Mouse (Mus musculus) heart, postnatal 4 days (tissue): Measurements from ENCODE around the gene Tbc1d10b. TPM values are rescaled to one million over a fixed set of nuclear protein-coding genes. Genes with fewer than 3 reads are reported as not detected.

Experiments
- DNase-seq: peaks from one replicate; pipeline ENCODE4 v3.0.0; 2021
- total RNA-seq, 2 experiments: library from RNA; stranded (reverse); gene quantifications; 2 replicates each; pipeline ENCODE4 v1.2.3; 2021

The Tbc1d10b gene
- total RNA-seq, 2 experiments from 2014 or later, result 41.0 to 42.5 TPM

- no peak for DNase-seq
Observed at GRCm38 (mm10) chr7:127224616-127225015, 16.3 kb upstream of the Tbc1d10b start.

DNA sequence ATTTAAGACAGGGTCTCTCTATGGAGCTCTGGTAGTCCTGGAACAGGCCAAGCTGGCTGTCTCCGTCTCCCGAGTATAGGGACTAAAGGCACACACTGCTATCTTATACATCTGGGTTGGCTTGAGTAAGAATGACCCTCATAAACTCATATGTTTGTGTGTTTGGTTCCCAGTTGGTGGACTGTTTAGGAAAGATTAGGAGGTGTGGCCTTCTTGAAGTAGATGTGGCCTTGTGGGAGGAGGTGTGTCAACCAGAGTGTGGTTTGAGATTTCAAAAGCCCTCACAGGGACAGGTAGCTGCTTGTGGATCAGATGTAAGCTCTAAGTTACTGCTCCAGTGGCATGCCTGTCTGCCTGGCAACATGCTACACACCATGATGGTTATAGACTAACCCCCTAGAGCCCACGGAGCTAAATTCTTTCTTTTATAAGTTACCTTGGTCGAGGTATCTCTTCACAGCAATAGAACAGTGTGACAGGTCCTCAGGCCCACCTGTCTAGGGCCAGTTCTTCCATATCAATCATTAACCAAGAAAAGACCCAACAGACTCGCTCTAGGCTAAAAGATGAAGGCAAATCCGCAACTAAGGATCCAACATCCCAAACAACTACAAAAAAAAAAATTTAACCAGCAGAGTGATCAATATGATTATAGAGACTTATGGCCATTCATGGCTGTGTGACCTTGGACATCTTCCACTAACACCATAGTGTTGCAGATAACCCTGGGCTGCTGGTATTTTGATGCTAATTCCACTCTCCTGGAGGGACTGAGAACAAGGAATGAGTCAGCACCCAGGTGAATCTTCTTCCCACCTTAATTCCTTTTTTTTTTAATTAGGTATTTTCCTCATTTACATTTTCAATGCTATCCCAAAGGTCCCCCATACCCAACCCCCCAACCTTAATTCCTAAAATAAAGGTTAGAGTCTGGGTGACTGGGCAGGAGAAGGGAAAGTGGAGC is 15.5 kb upstream of the Tbc1d10b start:
- DNase-seq, result no peak

DNA sequence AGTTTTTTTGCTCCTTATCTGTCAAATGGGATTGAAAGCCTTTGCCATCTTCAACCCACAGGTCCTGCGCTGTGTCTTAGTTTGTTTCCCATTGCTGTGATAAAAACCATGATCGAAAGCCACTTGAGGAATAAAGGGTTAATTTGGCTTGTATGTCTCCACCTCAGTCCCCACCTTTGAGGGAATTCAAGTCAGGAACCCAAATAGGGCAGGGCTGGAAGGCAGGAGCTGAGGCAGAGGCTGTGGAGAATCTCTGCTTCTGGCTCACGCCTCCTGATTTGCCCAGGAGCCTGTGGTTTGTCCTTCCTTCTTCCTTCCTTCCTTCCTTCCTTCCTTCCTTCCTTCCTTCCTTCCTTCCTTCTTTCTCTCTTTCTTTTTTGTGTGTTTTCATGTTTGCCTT is 14.8 kb upstream of the Tbc1d10b start:
- DNase-seq, result no peak

DNA sequence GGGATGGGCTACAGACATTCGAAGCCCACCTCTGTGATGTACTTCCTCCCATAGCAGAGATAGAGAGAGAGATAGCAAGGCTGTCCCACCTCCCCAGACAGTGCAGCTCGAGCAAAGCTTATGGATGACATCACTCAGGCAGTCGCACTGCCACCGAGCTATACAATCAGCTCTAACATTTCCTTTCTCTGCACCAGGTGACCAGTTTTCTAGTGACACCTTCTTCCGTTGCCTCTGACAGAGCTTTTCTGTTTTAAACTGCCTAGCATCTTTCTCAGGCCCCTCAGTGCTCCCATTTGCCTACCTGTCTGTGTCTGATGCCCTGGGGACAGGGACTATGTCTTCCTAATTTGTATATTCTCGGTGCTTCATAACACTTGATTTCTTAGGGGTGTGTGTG is 12.2 kb upstream of the Tbc1d10b start:
- no peak for DNase-seq

GRCm38 (mm10) chr7:127218670-127219069 is 10.4 kb upstream of the Tbc1d10b start:
- no peak for DNase-seq

GRCm38 (mm10) chr7:127217901-127218642 is 9.8 kb upstream of the Tbc1d10b start:
- no peak for DNase-seq

GRCm38 (mm10) chr7:127217475-127217874 is 9.2 kb upstream of the Tbc1d10b start:
- no peak for DNase-seq

DNA sequence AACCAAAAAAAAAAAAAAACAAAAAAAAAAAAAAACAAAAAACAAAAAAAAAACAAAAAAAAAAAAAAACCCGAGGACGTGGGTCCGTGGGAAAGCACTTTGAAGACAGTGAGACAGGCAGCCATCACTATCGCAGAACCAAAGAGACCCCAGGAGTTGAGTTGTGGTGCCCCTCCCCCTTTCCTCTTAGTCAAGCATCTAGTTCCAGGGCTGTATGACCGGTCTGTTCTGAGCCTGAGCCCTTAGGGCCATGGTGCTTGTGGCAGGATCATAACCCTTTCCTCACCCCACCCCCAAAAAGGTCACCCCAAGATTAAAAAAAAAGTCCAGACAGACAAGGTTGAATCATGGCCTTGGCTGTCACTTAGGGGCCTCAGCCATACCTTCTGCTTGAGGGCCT is 8.0 kb upstream of the Tbc1d10b start:
- no peak for DNase-seq

- DNase-seq, result peak; percentile 74
Observed at GRCm38 (mm10) chr7:127214981-127215871, 7.0 kb upstream of the Tbc1d10b start.

DNA sequence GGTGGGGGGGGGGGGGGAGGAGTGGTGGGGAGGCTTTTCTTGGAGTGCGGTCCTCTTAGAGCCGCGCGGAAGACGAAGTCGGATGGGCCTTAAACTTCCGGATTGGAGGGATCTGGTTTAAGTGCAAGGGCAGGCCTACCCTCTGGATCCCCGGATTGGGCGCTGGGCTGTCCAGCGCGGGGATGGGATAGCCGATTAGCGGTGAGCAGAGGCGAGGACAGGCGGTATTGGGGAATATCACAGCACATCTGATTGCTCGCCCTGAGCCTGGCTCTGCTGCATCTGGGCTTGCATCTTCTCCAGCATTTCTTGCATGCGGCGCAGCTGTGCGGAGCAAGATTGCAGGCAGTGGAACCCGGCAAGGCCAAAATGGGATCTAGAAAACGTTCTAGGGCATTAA is 6.3 kb upstream of the Tbc1d10b start:
- DNase-seq, result no peak

GRCm38 (mm10) chr7:127213930-127214329 is 5.7 kb upstream of the Tbc1d10b start:
- DNase-seq, result no peak

GRCm38 (mm10) chr7:127213485-127213884 is 5.2 kb upstream of the Tbc1d10b start:
- DNase-seq, result peak; percentile 53

GRCm38 (mm10) chr7:127212432-127213250 is 4.4 kb upstream of the Tbc1d10b start:
- no peak for DNase-seq

DNA sequence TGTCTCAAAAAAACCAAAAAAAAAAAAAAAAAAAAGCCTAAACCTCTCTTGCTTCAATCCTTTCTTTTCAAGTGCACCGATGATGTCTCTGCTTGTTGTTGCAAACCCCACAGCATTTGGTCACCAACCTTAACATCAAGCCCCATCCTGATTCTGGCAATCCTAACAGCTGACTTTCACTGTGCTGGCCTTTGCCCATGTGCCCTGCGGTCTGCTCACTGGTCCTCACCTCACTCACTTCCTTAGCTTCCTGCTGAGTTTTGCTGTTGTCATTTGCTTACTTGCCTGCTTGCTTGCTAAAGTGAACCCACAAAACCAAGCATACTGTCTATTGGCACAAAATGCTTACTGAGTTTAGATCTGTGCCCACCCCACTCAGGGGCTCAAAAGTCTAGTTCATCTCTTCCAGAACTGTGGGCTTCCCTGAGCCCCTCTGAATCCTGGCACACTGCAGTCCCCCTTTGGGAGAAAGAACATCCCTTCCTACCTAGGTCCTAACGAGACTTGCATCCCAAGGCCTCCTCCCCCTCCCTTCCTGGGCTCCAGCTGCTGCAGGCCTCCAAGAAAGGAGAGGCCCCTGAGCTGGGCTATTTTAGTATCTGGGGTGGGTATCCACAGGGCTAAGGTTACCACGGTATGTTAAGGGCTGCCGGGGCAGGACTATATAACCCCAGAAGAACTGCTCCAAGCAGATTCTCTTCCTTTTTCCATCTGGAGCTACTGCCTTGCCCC is 2.9 kb upstream of the Tbc1d10b start:
- DNase-seq, result no peak

DNA sequence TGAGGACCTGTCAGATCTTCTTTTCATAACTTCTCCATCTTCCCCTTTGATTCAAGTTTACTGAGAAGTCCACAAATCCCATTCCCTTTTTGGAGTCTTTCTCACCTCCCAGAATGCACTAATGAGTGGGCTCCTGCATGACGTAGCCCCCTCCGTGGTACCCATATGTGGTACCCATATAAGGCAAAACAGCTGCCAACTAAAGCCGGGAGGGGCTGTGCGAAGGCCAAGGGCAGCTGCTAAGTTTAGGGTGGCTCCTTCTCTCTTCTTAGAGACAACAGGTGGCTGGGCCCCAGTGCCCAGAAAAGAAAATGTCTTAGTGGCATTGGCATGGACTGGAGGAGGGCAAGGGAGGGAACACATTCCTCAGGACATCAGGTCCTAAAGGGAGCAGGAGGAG is 2.0 kb upstream of the Tbc1d10b start:
- DNase-seq, result no peak

DNA sequence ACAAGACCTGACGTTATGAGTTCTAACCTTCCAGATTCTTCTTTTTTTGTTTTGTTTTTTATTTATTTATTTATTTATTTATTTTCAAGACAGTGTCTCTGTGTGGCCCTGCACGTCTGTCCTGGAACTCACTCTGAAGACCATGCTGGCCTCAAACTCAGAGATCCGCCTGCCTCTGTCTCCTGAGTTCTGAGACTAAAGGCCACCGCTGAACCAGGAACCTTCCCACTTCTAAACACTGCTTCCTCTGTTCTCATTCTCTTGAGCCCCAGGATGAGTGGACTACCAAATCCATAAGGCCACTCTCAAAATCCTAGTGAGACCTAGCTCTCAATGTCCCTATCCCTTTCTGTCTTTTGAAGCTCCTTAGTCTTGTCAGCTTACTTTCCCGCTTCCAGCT is 1.6 kb upstream of the Tbc1d10b start:
- no peak for DNase-seq

- DNase-seq, result peak; percentile 96
Observed at GRCm38 (mm10) chr7:127208553-127209438, 528 bp upstream of the Tbc1d10b start, which contains the start of gene Mylpf. Mylpf (plus strand) TSS chr7:127208890.

DNA sequence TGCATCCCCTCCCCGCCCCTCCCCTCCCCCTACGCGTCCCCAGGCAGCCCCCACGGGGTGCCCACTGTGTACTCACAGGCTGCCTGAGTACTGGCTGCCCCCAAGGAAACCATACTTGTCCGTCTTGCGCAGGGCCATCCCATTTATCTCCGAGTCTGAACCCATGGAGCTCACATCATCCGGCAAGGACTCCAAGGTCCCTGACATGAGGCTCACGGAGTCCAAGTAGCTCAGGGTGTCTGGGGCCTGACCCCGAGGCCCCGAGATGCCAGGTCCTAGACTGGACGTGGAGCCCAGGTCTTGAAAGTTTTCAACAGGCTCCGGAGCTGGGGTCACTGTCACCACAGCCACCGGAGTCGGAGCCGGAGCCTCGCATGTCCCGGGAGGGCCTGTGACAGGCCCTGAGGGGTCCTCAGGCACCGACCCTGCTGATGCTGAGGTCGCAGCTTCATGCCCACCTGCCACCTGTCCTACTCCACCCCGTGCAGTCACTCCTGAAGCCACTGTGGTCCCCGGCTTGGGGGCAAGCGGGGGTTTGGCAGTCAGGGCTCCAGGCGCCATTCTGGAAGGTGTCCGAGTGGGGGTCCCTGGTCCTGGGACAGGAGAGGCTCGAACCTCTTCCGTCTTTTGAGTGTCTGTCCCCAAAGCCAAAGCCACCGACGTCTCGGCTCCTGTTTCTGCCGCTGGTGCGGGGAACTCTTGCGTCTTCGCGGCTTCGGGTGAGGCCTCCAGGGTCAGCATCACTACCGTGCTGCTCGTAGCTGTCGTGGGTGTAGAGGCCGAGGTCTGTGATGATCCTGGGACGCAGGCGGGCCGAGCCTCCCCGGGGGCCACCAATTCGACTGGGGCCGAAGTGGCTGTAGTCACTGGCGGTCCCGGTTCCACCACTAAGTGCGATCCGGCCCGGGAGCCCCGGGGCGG is 634 bp downstream of the Tbc1d10b start:
- DNase-seq, result no peak

DNA sequence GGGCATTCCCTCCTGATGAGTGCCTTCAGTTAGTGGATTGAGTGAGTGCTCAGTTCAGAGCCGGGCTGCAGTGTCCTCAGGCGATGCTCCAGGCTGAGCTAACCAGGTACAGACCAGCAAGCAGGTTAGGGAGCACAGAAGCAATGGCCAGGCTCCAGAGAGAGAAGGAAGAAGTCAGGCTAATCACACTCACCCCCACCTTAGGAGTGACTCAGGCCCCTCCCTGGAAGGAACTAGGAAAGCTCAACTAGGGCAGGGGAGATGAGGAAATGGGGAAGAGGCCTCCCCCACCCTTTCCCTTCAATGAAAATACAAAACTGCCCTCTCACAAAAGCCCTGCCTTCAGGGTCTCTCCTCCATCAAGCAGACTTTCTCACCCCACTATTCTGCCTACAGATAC is 1.7 kb downstream of the Tbc1d10b start:
- DNase-seq, result no peak
